Mouse (Mus musculus) liver, embryonic 15.5 days (tissue): ENCODE measurements around the gene Cdhr5. TPM values are rescaled to one million over a fixed set of nuclear protein-coding genes. Genes with fewer than 3 reads are reported as not detected.

Experiments
- ATAC-seq: fragments of 200-750 bp; cut with Nextera tagmentation; 2 replicates; pipeline ENCODE4 v1.8.0; 2017; ENCODE audit warnings: moderate number of reproducible peaks, mild to moderate bottlenecking, moderate library complexity; ENCODE audit not compliant: insufficient read depth
- H3K27ac ChIP-seq: fragments of 300-500 bp; sonication (generic); replicated peaks from 2 replicates; pipeline ENCODE4 v1.5.1; 2015; ENCODE audit warnings: mild to moderate bottlenecking, inconsistent platforms
- H3K27me3 ChIP-seq: fragments of 300-500 bp; sonication (generic); 2 replicates; pipeline ENCODE4 v1.6.1; 2015; ENCODE audit warnings: mild to moderate bottlenecking, inconsistent platforms
- H3K36me3 ChIP-seq: fragments of 300-500 bp; sonication (generic); replicated peaks from 2 replicates; pipeline ENCODE4 v1.6.1; 2015; ENCODE audit warnings: moderate library complexity, mild to moderate bottlenecking, inconsistent platforms
- H3K4me1 ChIP-seq: fragments of 300-500 bp; sonication (generic); replicated peaks from 2 replicates; pipeline ENCODE4 v1.6.1; 2015; ENCODE audit warnings: inconsistent platforms
- H3K4me2 ChIP-seq: fragments of 300-500 bp; sonication (generic); 2 replicates; pipeline ENCODE4 v1.6.1; 2015; ENCODE audit warnings: moderate library complexity, mild to moderate bottlenecking, inconsistent platforms
- H3K4me3 ChIP-seq: fragments of 300-500 bp; sonication (generic); replicated peaks from 2 replicates; pipeline ENCODE4 v1.5.1; 2015; ENCODE audit warnings: mild to moderate bottlenecking, inconsistent platforms
- H3K9ac ChIP-seq: fragments of 300-500 bp; sonication (generic); 2 replicates; pipeline ENCODE4 v1.6.1; 2015; ENCODE audit warnings: moderate library complexity, mild to moderate bottlenecking, inconsistent platforms
- H3K9me3 ChIP-seq: fragments of 300-500 bp; sonication (generic); replicated peaks from 2 replicates; pipeline ENCODE4 v1.6.1; 2016; ENCODE audit warnings: inconsistent platforms
- WGBS: fragments of 180-500 bp; shearing (Covaris S2); methylation state at CpG from one replicate; pipeline ENCODE4 v1.1.7; 2015; ENCODE audit warnings: mixed read lengths; ENCODE audit not compliant: insufficient replicate concordance; 5-methylcytosine and 5-hydroxymethylcytosine counted together
- polyA plus RNA-seq: library from polyadenylated mRNA; unstranded; fragments of >200 nt; fragmentation: Nextera tagmentation; extraction: Ambion mirVana; gene quantifications from 2 replicates; pipeline ENCODE4 v1.2.1, GENCODE M21; 2015

Cdhr5 gene
- polyA plus RNA-seq, 1 experiment from 2014 or later = 0.47 TPM

DNA sequence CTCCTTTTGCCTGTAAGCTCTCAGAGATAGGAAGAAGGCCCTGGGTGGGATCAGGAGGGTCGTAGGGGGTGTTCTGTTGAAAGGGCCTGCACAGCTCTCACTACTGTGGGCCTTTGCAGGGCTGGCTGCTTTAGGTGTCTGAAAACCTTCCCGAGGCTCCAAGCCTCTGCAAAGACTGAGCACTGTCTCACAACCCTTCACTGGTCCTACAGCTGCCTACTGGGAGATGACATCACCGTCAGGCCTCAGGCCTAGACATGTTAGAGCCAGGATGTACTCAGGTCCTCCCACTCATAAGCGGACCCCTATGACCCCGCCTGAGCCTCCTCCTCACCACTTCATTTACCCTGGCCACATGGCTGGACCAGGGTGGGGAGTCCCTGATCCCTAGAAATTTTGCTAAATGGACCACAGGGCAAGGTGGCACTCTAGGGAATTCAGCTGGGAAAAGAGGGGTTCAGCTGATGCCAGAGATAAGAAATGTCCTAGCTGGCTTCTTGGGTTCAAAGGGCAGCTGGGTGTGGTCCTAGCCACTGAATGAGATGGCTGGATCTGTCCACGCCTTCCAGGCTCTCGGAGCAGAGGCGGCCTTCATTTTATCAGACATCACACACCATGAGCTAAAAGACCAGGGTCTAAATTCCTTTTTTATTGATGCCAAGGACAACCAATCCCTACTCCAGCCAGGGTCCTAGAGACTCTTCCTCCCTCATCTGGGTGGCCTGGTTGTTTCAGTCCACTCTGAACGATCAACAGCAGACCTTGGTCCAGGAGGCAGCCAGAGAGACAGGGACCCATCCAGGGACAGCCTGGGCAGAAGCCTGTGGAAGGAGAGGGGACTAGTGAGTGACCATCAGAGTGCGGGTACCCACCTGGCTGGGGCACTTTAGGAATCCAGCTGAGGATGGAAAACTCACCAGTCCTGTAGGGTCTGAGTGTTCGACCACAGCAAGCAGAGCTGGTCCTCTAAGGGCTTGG is 1.4 kb upstream of the Cdhr5 start:
- Histone ChIP-seq H3K9me3 (no peaks in the 10 kb centered on the region), H3K4me3 (no peak overlapping the region), H3K9ac (no peak overlapping the region), H3K27me3 (peaks cover 71% of the 10 kb centered on the region), H3K36me3 (no peaks in the 10 kb centered on the region), H3K4me2 (no peak overlapping the region), H3K4me1 (peaks cover 6% of the 10 kb centered on the region), H3K27ac (no peak overlapping the region)
- no peak for ATAC-seq
- 62% methylated on average over 11 of the region's 11 CpGs for WGBS

DNA sequence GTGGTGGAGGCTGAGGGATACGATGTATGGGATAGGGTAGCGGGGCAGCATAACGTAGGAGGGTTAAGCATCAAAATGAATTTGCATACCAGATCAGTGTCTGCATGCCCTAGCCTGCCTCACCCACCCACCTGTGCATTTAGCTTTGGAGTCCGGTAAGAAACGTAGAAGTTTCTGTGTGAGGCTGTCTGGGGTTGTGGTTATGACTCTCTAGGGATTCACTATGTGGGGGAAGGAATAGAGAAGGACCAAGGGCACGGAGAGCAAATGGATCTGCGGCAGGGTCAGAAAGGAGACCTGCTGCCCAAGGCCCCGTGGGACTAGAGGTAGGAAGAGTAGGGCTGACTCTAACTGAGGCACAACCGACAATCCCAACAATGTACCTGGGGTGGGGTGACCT is 1.2 kb downstream of the Cdhr5 start:
- Histone ChIP-seq H3K9me3 (no peaks in the 10 kb centered on the region), H3K36me3 (no peaks in the 10 kb centered on the region), H3K27ac (no peak overlapping the region), H3K4me3 (no peak overlapping the region), H3K4me1 (peaks cover 6% of the 10 kb centered on the region), H3K4me2 (no peak overlapping the region), H3K27me3 (peaks cover 75% of the 10 kb centered on the region), H3K9ac (no peak overlapping the region)
- 75% methylated on average over 9 of the region's 9 CpGs for WGBS
- no peak for ATAC-seq

DNA sequence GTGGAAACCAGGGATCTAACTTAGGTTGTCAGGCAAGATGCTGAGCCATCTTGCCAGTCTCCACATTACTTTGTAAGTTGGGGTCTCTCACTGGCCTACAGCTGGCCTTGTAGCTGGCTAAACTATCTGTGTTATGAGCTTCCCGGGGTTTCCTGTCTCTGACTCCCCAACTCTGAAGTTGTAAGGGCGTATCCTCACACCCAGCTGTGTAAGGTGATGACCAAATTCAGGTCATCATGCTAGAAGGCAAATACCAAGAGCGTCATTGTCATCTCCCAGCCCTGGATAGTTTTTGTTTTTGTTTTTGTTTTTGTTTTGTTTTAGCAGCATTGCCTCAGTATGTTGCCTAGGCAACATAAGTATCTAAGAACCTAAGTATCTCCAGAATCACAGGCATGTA is 6.0 kb downstream of the Cdhr5 start:
- H3K27ac ChIP-seq = no peak overlapping the region
- H3K4me1 ChIP-seq = peaks cover 13% of the 10 kb centered on the region
- no peak overlapping the region for H3K4me3 ChIP-seq
- H3K9ac ChIP-seq = no peak overlapping the region
- H3K4me2 ChIP-seq = no peak overlapping the region
- no peaks in the 10 kb centered on the region for H3K36me3 ChIP-seq
- WGBS = 59% methylated on average over 3 of the region's 3 CpGs
- ATAC-seq = no peak
- no peaks in the 10 kb centered on the region for H3K9me3 ChIP-seq
- H3K27me3 ChIP-seq = peaks cover 53% of the 10 kb centered on the region

DNA sequence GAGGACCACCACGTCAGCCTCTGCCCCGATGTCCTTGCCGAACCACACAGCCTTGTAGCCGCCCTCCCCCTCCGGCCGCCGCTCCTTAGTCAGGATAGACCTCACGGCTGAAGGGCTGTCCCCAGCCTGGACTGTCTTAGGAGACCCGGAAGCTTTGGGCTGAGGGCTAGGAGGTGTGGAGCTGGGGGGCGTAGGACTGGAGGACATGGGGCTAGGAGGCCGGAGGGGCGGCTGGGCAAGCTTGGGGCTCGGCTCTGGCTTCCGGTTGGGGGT is 7.4 kb downstream of the Cdhr5 start:
- no peak overlapping the region for H3K9ac ChIP-seq
- no peak for ATAC-seq

DNA sequence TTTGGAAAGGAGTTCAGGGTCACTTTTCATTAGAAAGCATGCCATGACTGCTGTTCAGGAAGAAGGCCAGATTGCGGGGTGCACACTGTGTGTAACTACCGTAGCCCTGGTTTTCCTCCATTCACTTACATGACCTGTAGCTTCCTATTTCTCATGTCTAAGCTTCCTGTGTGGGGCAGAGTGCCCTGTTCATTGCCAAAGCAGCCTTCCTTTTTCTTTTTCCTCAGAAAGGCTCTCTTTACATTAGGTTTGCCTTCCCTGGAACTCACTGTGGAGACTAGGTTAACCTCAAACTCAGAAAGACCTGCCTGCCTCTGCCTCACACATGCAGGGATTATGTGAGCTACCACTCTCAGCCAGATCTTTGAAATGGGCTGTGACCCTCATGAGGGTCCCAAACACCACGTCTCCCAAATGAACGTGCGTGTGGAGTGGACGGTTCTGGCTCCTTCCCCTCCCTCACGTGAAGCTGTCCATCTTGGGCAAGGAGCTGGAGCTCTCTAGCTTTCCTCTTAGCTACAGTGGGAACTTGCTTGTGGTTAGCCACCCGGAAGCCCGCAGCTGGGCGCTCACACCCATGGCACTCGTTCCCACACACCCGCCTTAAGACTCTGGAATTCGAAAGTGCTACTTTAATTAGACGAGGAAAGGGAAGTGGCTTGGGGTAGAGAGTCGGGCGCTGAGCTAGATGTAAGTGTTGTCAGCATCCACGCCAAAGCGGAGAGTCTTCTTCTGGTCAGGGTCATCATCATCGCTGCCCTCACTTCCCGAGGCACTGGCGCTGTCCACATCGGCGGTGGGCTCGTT is 7.9 kb downstream of the Cdhr5 start:
- no peak overlapping the region for H3K9ac ChIP-seq
- H3K27ac ChIP-seq = peak overlapping the region; percentile 61
- 25% methylated on average over 24 of the region's 24 CpGs for WGBS
- peak overlapping the region; percentile 24 for H3K4me3 ChIP-seq
- no peaks in the 10 kb centered on the region for H3K9me3 ChIP-seq
- H3K4me2 ChIP-seq = peak overlapping the region; percentile 58
- H3K36me3 ChIP-seq = peaks cover 10% of the 10 kb centered on the region
- H3K4me1 ChIP-seq = peaks cover 26% of the 10 kb centered on the region
- H3K27me3 ChIP-seq = peaks cover 37% of the 10 kb centered on the region
- ATAC-seq = no peak

More for the DNA sequence above, 7.4 kb downstream of the Cdhr5 start:
- no peak overlapping the region; the same call in 1 of the 2 replicates for H3K27ac ChIP-seq
- H3K4me2 ChIP-seq = peak overlapping the region; percentile 58
- H3K27me3 ChIP-seq = peaks cover 43% of the 10 kb centered on the region
- no peaks in the 10 kb centered on the region for H3K9me3 ChIP-seq
- H3K4me1 ChIP-seq = peaks cover 26% of the 10 kb centered on the region
- 0 out of 2 replicates have a peak, but pooled peaks cover 5% of the 10 kb centered on the region for H3K36me3 ChIP-seq
- 45% methylated on average over 14 of the region's 14 CpGs for WGBS
- H3K4me3 ChIP-seq = peak overlapping the region; percentile 24

- peak within 1 kb of the TSS; percentile 71 for H3K4me3 ChIP-seq
- peak within 1 kb of the TSS; percentile 79 for H3K4me2 ChIP-seq
- H3K9ac ChIP-seq = peak within 1 kb of the TSS; percentile 68
- peaks cover 26% of the 10 kb centered on the region for H3K4me1 ChIP-seq
- WGBS = 2% methylated on average over 25 of the region's 25 CpGs
- H3K27ac ChIP-seq = peak within 1 kb of the TSS; percentile 39
- ATAC-seq = peak; percentile 80
- no peaks in the 10 kb centered on the region for H3K9me3 ChIP-seq
- peaks cover 17% of the 10 kb centered on the region for H3K27me3 ChIP-seq
- H3K36me3 ChIP-seq = peaks cover 38% of the 10 kb centered on the region
Measured at GRCm38 (mm10) chr7:141265739-141266561, 10.6 kb downstream of the Cdhr5 start, which contains the start of gene Irf7. Gene Irf7, minus strand, starts transcription at chr7:141266481.

- Histone ChIP-seq H3K9ac (peak overlapping the region; percentile 68), H3K9me3 (no peaks in the 10 kb centered on the region), H3K4me1 (peaks cover 26% of the 10 kb centered on the region), H3K27me3 (peaks cover 17% of the 10 kb centered on the region), H3K4me3 (peak overlapping the region; percentile 71), H3K4me2 (peak overlapping the region; percentile 79), H3K27ac (peak overlapping the region; percentile 39; the same call in 1 of the 2 replicates), H3K36me3 (peaks cover 43% of the 10 kb centered on the region)
- no peak for ATAC-seq
- WGBS = 41% methylated on average over 11 of the region's 11 CpGs
Measured at GRCm38 (mm10) chr7:141265411-141265738, 11.2 kb downstream of the Cdhr5 start.

GRCm38 (mm10) chr7:141264761-141265410 is 11.7 kb downstream of the Cdhr5 start:
- 14% methylated on average over 12 of the region's 12 CpGs for WGBS
- Histone ChIP-seq H3K4me1 (peaks cover 26% of the 10 kb centered on the region), H3K9ac (0 out of 2 replicates have a peak overlapping the region, but pooled peaks have one; percentile 68), H3K27ac (0 out of 2 replicates have a peak overlapping the region, but pooled peaks have one; percentile 56), H3K9me3 (no peaks in the 10 kb centered on the region), H3K27me3 (peaks cover 13% of the 10 kb centered on the region), H3K4me2 (peak overlapping the region; percentile 79), H3K36me3 (peaks cover 48% of the 10 kb centered on the region), H3K4me3 (peak overlapping the region; percentile 71)
- ATAC-seq = peak; percentile 30; the same call in 1 of the 2 replicates

DNA sequence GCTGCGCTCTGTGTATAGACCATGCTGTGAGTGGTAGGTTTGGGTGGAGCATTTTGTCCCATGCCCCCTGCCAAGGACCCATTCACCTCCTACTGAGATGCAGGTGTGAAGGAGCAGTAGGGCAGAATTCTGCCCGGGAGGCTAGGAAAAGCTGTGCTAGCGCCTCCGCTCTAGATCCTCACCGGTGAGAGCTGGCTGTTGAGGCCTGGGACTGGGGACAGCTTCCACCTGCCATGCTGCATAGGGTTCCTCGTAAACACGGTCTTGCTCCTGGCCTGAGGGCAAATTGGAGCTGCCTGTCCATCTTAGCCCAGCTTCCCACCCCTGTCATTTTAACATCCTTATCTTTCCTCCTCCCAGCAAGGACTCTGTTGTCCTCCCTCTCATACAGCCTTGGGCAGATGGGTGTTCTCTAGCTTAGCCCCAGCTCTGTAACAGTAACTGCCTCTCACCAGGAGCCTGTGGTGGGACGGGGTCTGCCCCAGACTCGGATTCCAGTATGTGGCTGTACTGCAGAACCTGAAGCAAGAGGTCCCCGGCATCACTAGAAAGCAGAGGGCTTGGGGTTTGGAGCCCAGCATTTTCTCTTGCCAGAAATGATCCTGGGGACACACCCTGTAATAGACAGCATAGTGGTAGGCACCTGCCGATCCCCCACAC is 12.4 kb downstream of the Cdhr5 start:
- WGBS = 78% methylated on average over 11 of the region's 11 CpGs
- H3K36me3 ChIP-seq = peaks cover 55% of the 10 kb centered on the region
- peaks cover 6% of the 10 kb centered on the region for H3K27me3 ChIP-seq
- H3K4me1 ChIP-seq = peaks cover 22% of the 10 kb centered on the region
- H3K27ac ChIP-seq = no peak overlapping the region
- no peak for ATAC-seq
- H3K9me3 ChIP-seq = no peaks in the 10 kb centered on the region
- peak overlapping the region; percentile 79 for H3K4me2 ChIP-seq
- H3K9ac ChIP-seq = no peak overlapping the region
- H3K4me3 ChIP-seq = 0 out of 2 replicates have a peak overlapping the region, but pooled peaks have one; percentile 71

DNA sequence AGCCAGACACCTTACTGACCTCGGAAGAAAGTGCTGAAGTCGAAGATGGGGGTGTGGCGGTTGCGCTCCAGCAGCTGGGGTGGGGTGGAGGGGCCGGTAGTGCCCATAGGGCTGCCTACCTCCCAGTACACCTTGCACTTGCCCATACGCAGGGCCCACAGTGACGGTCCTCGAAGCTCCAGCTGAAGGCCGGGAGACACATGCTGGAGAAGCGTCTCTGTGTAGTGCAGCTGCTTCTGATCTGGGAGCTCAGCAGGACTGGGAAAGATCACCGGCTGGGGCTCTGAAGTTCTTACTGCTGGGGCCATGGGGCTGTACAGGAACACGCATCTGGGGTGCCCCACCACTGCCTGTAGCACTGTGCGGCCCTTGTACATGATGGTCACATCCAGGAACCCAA is 12.9 kb downstream of the Cdhr5 start:
- H3K9me3 ChIP-seq = no peaks in the 10 kb centered on the region
- no peak overlapping the region for H3K4me2 ChIP-seq
- 91% methylated on average over 13 of the region's 13 CpGs for WGBS
- H3K4me1 ChIP-seq = peaks cover 20% of the 10 kb centered on the region
- no peak overlapping the region for H3K27ac ChIP-seq
- no peak for ATAC-seq
- no peak overlapping the region for H3K4me3 ChIP-seq
- peaks cover 61% of the 10 kb centered on the region for H3K36me3 ChIP-seq
- no peak overlapping the region for H3K9ac ChIP-seq
- H3K27me3 ChIP-seq = peaks cover under 1% of the 10 kb centered on the region; the same call in 1 of the 2 replicates
